Mouse (Mus musculus) hindbrain, embryonic 12.5 days (tissue): ENCODE data around the gene Hmgcs1. TPM values are rescaled to one million over a fixed set of nuclear protein-coding genes. Genes with fewer than 3 reads are reported as not detected.
A peak's percentile ranks its signal among the peaks of the same experiment; 100 is the strongest.

Experiments
- ATAC-seq: fragments of 200-750 bp; cut with Nextera tagmentation; 2 replicates; pipeline ENCODE4 v1.8.0; 2017; ENCODE audit warnings: moderate TSS enrichment; ENCODE audit not compliant: low FRiP score
- H3K27ac ChIP-seq: fragments of 300-500 bp; sonication (generic); 2 replicates; pipeline ENCODE4 v1.5.1; 2016; ENCODE audit warnings: mild to moderate bottlenecking
- H3K27me3 ChIP-seq: fragments of 300-500 bp; sonication (generic); 2 replicates; pipeline ENCODE4 v1.6.1; 2016; ENCODE audit warnings: mild to moderate bottlenecking
- H3K36me3 ChIP-seq: fragments of 300-500 bp; sonication (generic); 2 replicates; pipeline ENCODE4 v1.6.1; 2016; ENCODE audit warnings: mild to moderate bottlenecking
- H3K4me1 ChIP-seq: fragments of 300-500 bp; sonication (generic); 2 replicates; pipeline ENCODE4 v1.6.1; 2016
- H3K4me2 ChIP-seq: fragments of 300-500 bp; sonication (generic); replicated peaks from 2 replicates; pipeline ENCODE4 v1.6.1; 2016; ENCODE audit warnings: mild to moderate bottlenecking
- H3K4me3 ChIP-seq: fragments of 300-500 bp; sonication (generic); 2 replicates; pipeline ENCODE4 v1.5.1; 2016; ENCODE audit warnings: mild to moderate bottlenecking
- H3K9ac ChIP-seq: fragments of 300-500 bp; sonication (generic); 2 replicates; pipeline ENCODE4 v1.6.1; 2016; ENCODE audit warnings: mild to moderate bottlenecking, moderate library complexity
- H3K9me3 ChIP-seq: fragments of 300-500 bp; sonication (generic); replicated peaks from 2 replicates; pipeline ENCODE4 v1.6.1; 2016; ENCODE audit warnings: mild to moderate bottlenecking
- WGBS: fragments of 180-500 bp; shearing (Covaris S2); methylation state at CpG from one replicate; pipeline ENCODE4 v1.1.7; 2016; 5-methylcytosine and 5-hydroxymethylcytosine counted together
- polyA plus RNA-seq: library from polyadenylated mRNA; unstranded; fragments of >200 nt; fragmentation: Nextera tagmentation; extraction: Ambion mirVana; gene quantifications from 2 replicates; pipeline ENCODE4 v1.2.1, GENCODE M21; 2016

The Hmgcs1 gene
- polyA plus RNA-seq, 1 experiment from 2014 or later, result 415 TPM

GRCm38 (mm10) chr13:119729406-119729805, 39.2 kb downstream of the Hmgcs1 start:
- Histone ChIP-seq H3K4me3 (no peak overlapping the region), H3K4me1 (no peaks in the 10 kb centered on the region), H3K27me3 (no peaks in the 10 kb centered on the region), H3K27ac (no peak overlapping the region), H3K36me3 (no peaks in the 10 kb centered on the region), H3K4me2 (no peak overlapping the region), H3K9ac (no peak overlapping the region), H3K9me3 (no peaks in the 10 kb centered on the region)
- no peak for ATAC-seq
- WGBS, result 91% methylated on average over 7 of the region's 7 CpGs

- Histone ChIP-seq H3K4me1 (no peaks in the 10 kb centered on the region), H3K4me3 (no peak overlapping the region), H3K27me3 (no peaks in the 10 kb centered on the region), H3K4me2 (no peak overlapping the region), H3K36me3 (no peaks in the 10 kb centered on the region), H3K9ac (no peak overlapping the region), H3K9me3 (no peaks in the 10 kb centered on the region), H3K27ac (no peak overlapping the region)
- WGBS, result 33% methylated on average over 6 of the region's 6 CpGs
- ATAC-seq, result no peak
These were observed 41.3 kb downstream of the Hmgcs1 start for GRCm38 (mm10) chr13:119731448-119731847.

- Histone ChIP-seq H3K9me3 (no peaks in the 10 kb centered on the region), H3K36me3 (no peaks in the 10 kb centered on the region), H3K27me3 (peaks cover 9% of the 10 kb centered on the region; the same call in 1 of the 2 replicates), H3K9ac (0 out of 2 replicates have a peak overlapping the region, but pooled peaks have one; percentile 29), H3K4me1 (peaks cover 11% of the 10 kb centered on the region), H3K4me3 (0 out of 2 replicates have a peak overlapping the region, but pooled peaks have one; percentile 10), H3K27ac (0 out of 2 replicates have a peak overlapping the region, but pooled peaks have one; percentile 12), H3K4me2 (peak overlapping the region; percentile 50)
- ATAC-seq, result peak; percentile 74
- WGBS, result 4% methylated on average over 19 of the region's 19 CpGs
These were observed 51.4 kb downstream of the Hmgcs1 start for GRCm38 (mm10) chr13:119741390-119742237.

- Histone ChIP-seq H3K9ac (no peak overlapping the region), H3K36me3 (no peaks in the 10 kb centered on the region), H3K4me2 (no peak overlapping the region), H3K9me3 (no peaks in the 10 kb centered on the region), H3K27me3 (peaks cover 9% of the 10 kb centered on the region; the same call in 1 of the 2 replicates), H3K27ac (no peak overlapping the region), H3K4me3 (no peak overlapping the region), H3K4me1 (peaks cover 9% of the 10 kb centered on the region; the same call in 1 of the 2 replicates)
- no peak for ATAC-seq
- WGBS, result 87% methylated on average over 6 of the region's 6 CpGs
These were observed 52.7 kb downstream of the Hmgcs1 start for GRCm38 (mm10) chr13:119742711-119743415.

GRCm38 (mm10) chr13:119743470-119743869, 53.3 kb downstream of the Hmgcs1 start:
- Histone ChIP-seq H3K4me2 (no peak overlapping the region), H3K4me3 (no peak overlapping the region), H3K36me3 (no peaks in the 10 kb centered on the region), H3K27me3 (peaks cover 9% of the 10 kb centered on the region; the same call in 1 of the 2 replicates), H3K9me3 (no peaks in the 10 kb centered on the region), H3K4me1 (peaks cover 9% of the 10 kb centered on the region; the same call in 1 of the 2 replicates), H3K9ac (no peak overlapping the region), H3K27ac (no peak overlapping the region)
- 71% methylated on average over 3 of the region's 3 CpGs for WGBS
- ATAC-seq, result no peak

GRCm38 (mm10) chr13:119746930-119747329, 56.8 kb downstream of the Hmgcs1 start:
- WGBS, result 94% methylated on average over 4 of the region's 4 CpGs

GRCm38 (mm10) chr13:119753859-119754634, 63.9 kb downstream of the Hmgcs1 start:
- no peak overlapping the region for H3K9ac ChIP-seq
- peak; percentile 20; the same call in 1 of the 2 replicates for ATAC-seq
- H3K27ac ChIP-seq, result no peak overlapping the region
- WGBS, result 49% methylated on average over 9 of the region's 9 CpGs
- H3K27me3 ChIP-seq, result no peaks in the 10 kb centered on the region
- no peaks in the 10 kb centered on the region for H3K36me3 ChIP-seq
- no peak overlapping the region for H3K4me2 ChIP-seq
- no peak overlapping the region for H3K4me3 ChIP-seq
- no peaks in the 10 kb centered on the region for H3K9me3 ChIP-seq
- peaks cover 16% of the 10 kb centered on the region for H3K4me1 ChIP-seq

More at GRCm38 (mm10) chr13:119746930-119747329, 56.8 kb downstream of the Hmgcs1 start:
- no peak overlapping the region for H3K4me2 ChIP-seq
- no peaks in the 10 kb centered on the region for H3K36me3 ChIP-seq
- peaks cover 9% of the 10 kb centered on the region; the same call in 1 of the 2 replicates for H3K27me3 ChIP-seq
- no peak overlapping the region for H3K4me3 ChIP-seq
- no peaks in the 10 kb centered on the region for H3K9me3 ChIP-seq
- no peak for ATAC-seq
- H3K27ac ChIP-seq, result no peak overlapping the region
- peaks cover 1% of the 10 kb centered on the region; the same call in 1 of the 2 replicates for H3K4me1 ChIP-seq
- no peak overlapping the region for H3K9ac ChIP-seq

GRCm38 (mm10) chr13:119754635-119755020, 64.4 kb downstream of the Hmgcs1 start:
- no peak for ATAC-seq

GRCm38 (mm10) chr13:119755141-119755547, 65.0 kb downstream of the Hmgcs1 start:
- Histone ChIP-seq H3K36me3 (no peaks in the 10 kb centered on the region), H3K4me3 (peak overlapping the region; percentile 45), H3K27ac (peak overlapping the region; percentile 70), H3K4me1 (peaks cover 16% of the 10 kb centered on the region), H3K4me2 (peak overlapping the region; percentile 97), H3K9ac (peak overlapping the region; percentile 59), H3K9me3 (no peaks in the 10 kb centered on the region), H3K27me3 (no peaks in the 10 kb centered on the region)
- peak; percentile 80 for ATAC-seq
- WGBS, result 2% methylated on average over 16 of the region's 16 CpGs

More at GRCm38 (mm10) chr13:119754635-119755020, 64.4 kb downstream of the Hmgcs1 start:
- Histone ChIP-seq H3K9ac (no peak overlapping the region), H3K27me3 (no peaks in the 10 kb centered on the region), H3K27ac (no peak overlapping the region), H3K4me3 (peak overlapping the region; percentile 45; the same call in 1 of the 2 replicates), H3K36me3 (no peaks in the 10 kb centered on the region), H3K9me3 (no peaks in the 10 kb centered on the region), H3K4me2 (peak overlapping the region; percentile 97), H3K4me1 (peaks cover 16% of the 10 kb centered on the region)
- 30% methylated on average over 3 of the region's 3 CpGs for WGBS

- Histone ChIP-seq H3K4me1 (peaks cover 16% of the 10 kb centered on the region), H3K9ac (peak within 1 kb of the TSS; percentile 59), H3K36me3 (peaks cover under 1% of the 10 kb centered on the region; the same call in 1 of the 2 replicates), H3K27ac (peak within 1 kb of the TSS; percentile 70), H3K4me3 (peak within 1 kb of the TSS; percentile 45), H3K27me3 (no peaks in the 10 kb centered on the region), H3K4me2 (peak within 1 kb of the TSS; percentile 97), H3K9me3 (no peaks in the 10 kb centered on the region)
- peak; percentile 93 for ATAC-seq
- WGBS, result 2% methylated on average over 40 of the region's 43 CpGs
These were observed 65.7 kb downstream of the Hmgcs1 start, which contains the start of gene Nim1k for GRCm38 (mm10) chr13:119755681-119756471. Gene Nim1k (minus strand): TSS chr13:119755882.

GRCm38 (mm10) chr13:119756831-119757230, 66.7 kb downstream of the Hmgcs1 start:
- Histone ChIP-seq H3K4me1 (peaks cover 16% of the 10 kb centered on the region), H3K27me3 (no peaks in the 10 kb centered on the region), H3K4me2 (no peak overlapping the region), H3K27ac (no peak overlapping the region), H3K4me3 (no peak overlapping the region), H3K36me3 (peaks cover 9% of the 10 kb centered on the region; the same call in 1 of the 2 replicates), H3K9me3 (no peaks in the 10 kb centered on the region), H3K9ac (no peak overlapping the region)
- no peak for ATAC-seq
- 33% methylated on average over 5 of the region's 5 CpGs for WGBS
